Mouse (Mus musculus) thymus, postnatal 0 days (tissue): Measurements from ENCODE around the gene Gm21828. TPM values are rescaled to one million over a fixed set of nuclear protein-coding genes. Genes with fewer than 3 reads are reported as not detected.
"Not testable (repeated sequence)": the region's sequence is repeated elsewhere in the genome, so short reads cannot be mapped to it uniquely, and the experiment has no call there.

Experiments
- DNase-seq: peaks from one replicate; pipeline ENCODE4 v3.0.0-alpha.2; 2015; ENCODE audit warnings: low spot score
- polyA plus RNA-seq: library from polyadenylated mRNA; unstranded; fragments of >200 nt; fragmentation: Nextera tagmentation; extraction: Ambion mirVana; gene quantifications from 2 replicates; pipeline ENCODE4 v1.2.1, GENCODE M21; 2015

Gm21828 gene
- polyA plus RNA-seq = not detected in 2 replicates

DNA sequence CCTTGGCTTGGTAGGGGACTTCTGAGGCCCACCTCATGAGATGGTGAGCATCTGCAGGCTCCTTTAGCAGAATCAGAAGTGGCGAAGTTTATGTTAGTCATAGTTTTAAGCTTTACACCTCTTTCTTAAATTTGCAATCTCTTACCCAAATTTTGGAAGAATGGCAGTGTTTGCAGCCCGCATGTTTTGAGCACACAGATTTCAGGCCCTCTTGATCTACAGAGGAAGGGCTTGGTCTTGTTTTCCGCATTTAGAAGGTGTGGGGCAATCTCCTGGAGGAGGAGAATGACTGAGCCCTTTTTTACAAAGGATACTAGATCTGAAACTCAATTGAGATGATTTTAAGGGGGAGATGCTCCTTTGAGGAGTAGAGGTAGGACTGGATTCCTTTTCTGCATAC, at the start of gene Gm21828:
Gm21828 (minus strand) TSS at position 101 of the 400 bp plus-strand sequence.
- not testable (repeated sequence) for DNase-seq

- DNase-seq = not testable (repeated sequence)
These were observed 28.4 kb upstream of the Gm21828 start, which contains the start of the genes Gm21440 and Gm21454 for GRCm38 (mm10) chrY:13252091-13252490. Gm21440 (plus strand) TSS chrY:13252391. Gm21454 (plus strand) TSS chrY:13252442.

Other genes with a start within 250 kb of the Gm21828 start
- not detected in 2 replicates for gene Gm20807, start 181.0 kb downstream of the Gm21828 start, polyA plus RNA-seq
- not detected in 2 replicates for gene Gm21891, start 90.4 kb downstream of the Gm21828 start, polyA plus RNA-seq
- gene Gm21425, start 62.0 kb downstream of the Gm21828 start, polyA plus RNA-seq = not detected in 2 replicates
- not detected in 2 replicates for gene Gm21440, start 28.5 kb upstream of the Gm21828 start, polyA plus RNA-seq
- gene Gm21454, start 28.5 kb upstream of the Gm21828 start, polyA plus RNA-seq = not detected in 2 replicates
- gene Gm21725, start 125.1 kb upstream of the Gm21828 start, polyA plus RNA-seq = not detected in 2 replicates
- not detected in 2 replicates for gene Gm21866, start 241.7 kb upstream of the Gm21828 start, polyA plus RNA-seq